Mouse (Mus musculus): Measurements from ENCODE around the gene Pax7. TPM values are rescaled to one million over a fixed set of nuclear protein-coding genes. Genes with fewer than 3 reads are reported as not detected.

Gene Pax7
- polyA plus RNA-seq, 1 experiment from 2014 or later: not detected

- no peaks in the 10 kb centered on the region for H3K36me3 ChIP-seq (ENCODE audit: control insufficient read depth, insufficient read depth)
- H3K9me3 ChIP-seq (ENCODE audit: control insufficient read depth): no peaks in the 10 kb centered on the region
- H3K4me1 ChIP-seq (replicated peaks; ENCODE audit: control insufficient read depth, insufficient read depth, low read length): no peaks in the 10 kb centered on the region
- no peak overlapping the region for H3K27ac ChIP-seq (ENCODE audit: low read depth, low read length)
- H3K27me3 ChIP-seq (replicated peaks; ENCODE audit: control insufficient read depth, insufficient read depth, low read length): peaks cover 27% of the 10 kb centered on the region
- no peak for TF ChIP-seq CTCF (IDR thresholded peaks at IDR 0.05; ENCODE audit: low read depth)
- no peak overlapping the region for H3K4me3 ChIP-seq (ENCODE audit: low read depth, low read length)
- ATAC-seq: no peak
- no peak overlapping the region for H3K9ac ChIP-seq (ENCODE audit: low read depth, low read length)
- 27% methylated on average over 9 of the region's 9 CpGs for WGBS
- no peak overlapping the region for H3K4me2 ChIP-seq (replicated peaks; ENCODE audit: low read depth)
These were observed 62.1 kb downstream of the Pax7 start for GRCm38 (mm10) chr4:139771125-139771631.

GRCm38 (mm10) chr4:139767823-139768222 lies 65.5 kb downstream of the Pax7 start:
- no peak overlapping the region for H3K4me2 ChIP-seq (replicated peaks; ENCODE audit: low read depth)
- H3K27me3 ChIP-seq (replicated peaks; ENCODE audit: control insufficient read depth, insufficient read depth, low read length): peaks cover 27% of the 10 kb centered on the region
- no peak overlapping the region for H3K4me3 ChIP-seq (ENCODE audit: low read depth, low read length)
- no peaks in the 10 kb centered on the region for H3K36me3 ChIP-seq (ENCODE audit: control insufficient read depth, insufficient read depth)
- no peak overlapping the region for H3K27ac ChIP-seq (ENCODE audit: low read depth, low read length)
- no peaks in the 10 kb centered on the region for H3K9me3 ChIP-seq (ENCODE audit: control insufficient read depth)
- TF ChIP-seq CTCF (IDR thresholded peaks at IDR 0.05; ENCODE audit: low read depth): no peak
- H3K4me1 ChIP-seq (replicated peaks; ENCODE audit: control insufficient read depth, insufficient read depth, low read length): no peaks in the 10 kb centered on the region
- H3K9ac ChIP-seq (ENCODE audit: low read depth, low read length): no peak overlapping the region
- WGBS: 34% methylated on average over 5 of the region's 5 CpGs
- ATAC-seq: no peak

DNA sequence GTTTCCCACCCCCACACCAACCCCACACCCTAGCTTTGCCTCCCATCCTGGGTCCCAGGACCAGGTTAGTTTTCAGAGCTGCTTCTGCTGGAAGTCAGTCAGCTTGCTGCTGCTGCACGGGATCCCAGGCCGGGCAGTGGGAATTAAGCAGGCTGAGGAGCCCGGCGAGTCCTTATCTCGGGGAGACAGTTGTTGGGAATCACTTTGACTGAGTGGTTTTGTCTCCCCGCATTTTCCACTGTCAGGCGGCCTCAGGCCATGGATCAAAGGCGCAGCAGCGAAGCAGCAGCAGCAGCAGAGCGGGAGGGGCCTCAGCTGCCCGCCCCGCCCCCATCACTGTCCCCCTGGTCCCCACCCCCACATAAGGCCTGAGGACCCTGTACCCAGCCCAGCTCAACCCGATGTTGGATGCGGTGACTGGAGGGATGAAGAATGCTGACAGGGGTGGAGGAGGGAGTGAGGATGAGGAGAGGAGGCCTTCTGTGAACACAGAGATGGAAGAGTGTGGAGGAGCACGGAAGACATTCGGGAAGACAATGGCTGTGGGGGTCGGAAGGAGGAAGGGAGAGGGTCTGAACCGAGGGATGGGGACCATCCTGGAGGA lies 66.1 kb downstream of the Pax7 start:
- no peak for TF ChIP-seq CTCF (IDR thresholded peaks at IDR 0.05; ENCODE audit: low read depth)

GRCm38 (mm10) chr4:139761911-139762310 lies 71.4 kb downstream of the Pax7 start:
- no peak for TF ChIP-seq CTCF (IDR thresholded peaks at IDR 0.05; ENCODE audit: low read depth)
- Histone ChIP-seq H3K27ac (ENCODE audit: low read depth, low read length) (no peak overlapping the region), H3K27me3 (replicated peaks; ENCODE audit: control insufficient read depth, insufficient read depth, low read length) (peaks cover 21% of the 10 kb centered on the region), H3K9me3 (ENCODE audit: control insufficient read depth) (no peaks in the 10 kb centered on the region), H3K36me3 (ENCODE audit: control insufficient read depth, insufficient read depth) (no peaks in the 10 kb centered on the region), H3K4me1 (replicated peaks; ENCODE audit: control insufficient read depth, insufficient read depth, low read length) (no peaks in the 10 kb centered on the region), H3K9ac (ENCODE audit: low read depth, low read length) (no peak overlapping the region), H3K4me3 (ENCODE audit: low read depth, low read length) (no peak overlapping the region), H3K4me2 (replicated peaks; ENCODE audit: low read depth) (no peak overlapping the region)
- WGBS: 7% methylated on average over 13 of the region's 13 CpGs
- no peak for ATAC-seq

More for the DNA sequence above, 66.1 kb downstream of the Pax7 start:
- Histone ChIP-seq H3K27me3 (replicated peaks; ENCODE audit: control insufficient read depth, insufficient read depth, low read length) (peaks cover 29% of the 10 kb centered on the region), H3K4me3 (ENCODE audit: low read depth, low read length) (no peak overlapping the region), H3K36me3 (ENCODE audit: control insufficient read depth, insufficient read depth) (no peaks in the 10 kb centered on the region), H3K9me3 (ENCODE audit: control insufficient read depth) (no peaks in the 10 kb centered on the region), H3K9ac (ENCODE audit: low read depth, low read length) (no peak overlapping the region), H3K27ac (ENCODE audit: low read depth, low read length) (no peak overlapping the region), H3K4me2 (replicated peaks; ENCODE audit: low read depth) (no peak overlapping the region), H3K4me1 (replicated peaks; ENCODE audit: control insufficient read depth, insufficient read depth, low read length) (no peaks in the 10 kb centered on the region)
- 13% methylated on average over 18 of the region's 18 CpGs for WGBS
- no peak for ATAC-seq

DNA sequence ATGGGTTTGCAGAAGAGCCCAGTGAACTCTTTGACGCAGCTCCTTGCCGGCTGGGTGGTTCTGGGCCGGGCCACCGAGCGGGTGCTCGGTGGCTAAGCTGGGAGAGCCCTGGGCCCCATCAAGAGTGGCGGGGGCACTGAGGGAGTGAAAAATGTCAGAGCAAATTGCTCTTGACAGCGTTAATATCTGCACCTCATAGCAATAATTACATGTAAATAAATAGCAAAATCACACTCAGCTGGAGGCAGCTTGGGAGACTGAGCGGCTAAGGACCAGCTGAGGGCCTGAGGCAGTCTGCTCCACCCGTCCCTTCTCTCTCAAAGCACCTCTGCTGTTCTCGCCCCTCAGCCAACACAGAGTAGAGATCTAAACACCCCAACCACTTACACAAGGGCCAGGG lies 72.6 kb downstream of the Pax7 start:
- H3K9ac ChIP-seq (ENCODE audit: low read depth, low read length): no peak overlapping the region
- H3K27ac ChIP-seq (ENCODE audit: low read depth, low read length): no peak overlapping the region
- no peak overlapping the region for H3K4me3 ChIP-seq (ENCODE audit: low read depth, low read length)
- no peaks in the 10 kb centered on the region for H3K36me3 ChIP-seq (ENCODE audit: control insufficient read depth, insufficient read depth)
- peaks cover 21% of the 10 kb centered on the region for H3K27me3 ChIP-seq (replicated peaks; ENCODE audit: control insufficient read depth, insufficient read depth, low read length)
- H3K4me2 ChIP-seq (replicated peaks; ENCODE audit: low read depth): no peak overlapping the region
- no peak for ATAC-seq
- WGBS: 70% methylated on average over 11 of the region's 11 CpGs
- TF ChIP-seq CTCF (IDR thresholded peaks at IDR 0.05; ENCODE audit: low read depth): no peak
- H3K4me1 ChIP-seq (replicated peaks; ENCODE audit: control insufficient read depth, insufficient read depth, low read length): no peaks in the 10 kb centered on the region
- H3K9me3 ChIP-seq (ENCODE audit: control insufficient read depth): no peaks in the 10 kb centered on the region

DNA sequence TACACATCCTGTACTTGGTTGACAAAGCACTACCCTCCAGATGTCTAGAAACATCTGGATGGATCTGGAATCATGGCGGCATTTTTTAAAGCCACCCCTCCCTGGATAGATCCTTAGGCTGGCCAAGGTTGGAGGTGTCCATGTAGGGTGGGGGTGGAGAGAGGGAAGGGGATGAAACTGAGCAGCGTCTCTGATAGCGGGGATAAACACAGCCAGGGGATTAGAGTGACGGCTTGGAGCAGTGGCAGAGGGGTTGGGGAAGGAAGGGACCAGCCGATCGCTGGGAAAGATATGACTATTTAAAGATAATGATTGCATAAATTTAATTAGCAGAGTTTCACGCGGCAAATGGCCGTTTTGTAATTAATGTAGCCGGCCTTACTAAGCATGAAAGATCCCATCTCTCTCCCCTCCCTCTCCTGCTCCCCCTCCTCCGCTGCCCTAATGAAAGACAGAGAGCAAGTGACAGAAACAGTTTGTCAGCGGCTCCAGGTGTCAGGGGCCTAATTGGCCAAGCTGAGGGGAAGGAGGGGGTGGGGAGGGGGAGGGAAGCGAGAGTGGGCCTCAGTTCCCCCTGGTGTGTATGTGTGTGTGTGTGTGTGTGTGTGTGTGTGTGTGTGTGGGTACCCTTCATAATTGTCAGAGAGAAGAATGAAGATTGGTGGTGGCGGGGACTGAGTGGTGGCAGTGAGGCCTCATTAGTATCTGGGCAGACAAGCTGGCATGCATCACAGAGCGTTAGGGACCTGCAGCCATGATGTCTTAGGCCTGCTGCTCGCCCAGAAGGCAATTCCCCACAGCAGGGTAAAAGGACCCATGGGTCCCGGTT lies 74.6 kb downstream of the Pax7 start:
- H3K36me3 ChIP-seq (ENCODE audit: control insufficient read depth, insufficient read depth): no peaks in the 10 kb centered on the region
- H3K9ac ChIP-seq (ENCODE audit: low read depth, low read length): no peak overlapping the region
- no peaks in the 10 kb centered on the region for H3K4me1 ChIP-seq (replicated peaks; ENCODE audit: control insufficient read depth, insufficient read depth, low read length)
- ATAC-seq: no peak
- no peak overlapping the region for H3K4me2 ChIP-seq (replicated peaks; ENCODE audit: low read depth)
- H3K27ac ChIP-seq (ENCODE audit: low read depth, low read length): no peak overlapping the region
- no peaks in the 10 kb centered on the region for H3K9me3 ChIP-seq (ENCODE audit: control insufficient read depth)
- H3K4me3 ChIP-seq (ENCODE audit: low read depth, low read length): no peak overlapping the region
- 16% methylated on average over 17 of the region's 17 CpGs for WGBS
- H3K27me3 ChIP-seq (replicated peaks; ENCODE audit: control insufficient read depth, insufficient read depth, low read length): peaks cover 21% of the 10 kb centered on the region
- no peak for TF ChIP-seq CTCF (IDR thresholded peaks at IDR 0.05; ENCODE audit: low read depth)
